Mouse (Mus musculus): ENCODE results near the gene Tmem229b.
"Not testable (repeated sequence)": the region's sequence is repeated elsewhere in the genome, so short reads cannot be mapped to it uniquely, and the experiment has no call there.

Tmem229b gene

GRCm38 (mm10) chr12:79006478-79007125 is 825 bp downstream of the Tmem229b start:
- peak in 1 of 2 experiments; percentile 52 for DNase-seq (ENCODE audit: low spot score in 2 of 2)

GRCm38 (mm10) chr12:79006076-79006475 is 1.4 kb downstream of the Tmem229b start:
- DNase-seq (ENCODE audit: low spot score in 2 of 2): no peak

GRCm38 (mm10) chr12:79005456-79005855 is 2.0 kb downstream of the Tmem229b start:
- DNase-seq (ENCODE audit: low spot score in 2 of 2): no peak

- no peak for DNase-seq (ENCODE audit: low spot score in 2 of 2)
Observed at GRCm38 (mm10) chr12:79002978-79003377, 4.4 kb downstream of the Tmem229b start.

GRCm38 (mm10) chr12:79002406-79002805 is 5.0 kb downstream of the Tmem229b start:
- no peak for DNase-seq (ENCODE audit: low spot score in 2 of 2)

GRCm38 (mm10) chr12:78996711-78997110 is 10.7 kb downstream of the Tmem229b start:
- DNase-seq (ENCODE audit: low spot score in 2 of 2): no peak

GRCm38 (mm10) chr12:78996271-78996670 is 11.2 kb downstream of the Tmem229b start:
- no peak for DNase-seq (ENCODE audit: low spot score in 2 of 2)

GRCm38 (mm10) chr12:78987581-78988081 is 19.8 kb downstream of the Tmem229b start:
- no peak for DNase-seq (ENCODE audit: low spot score in 2 of 2)

- DNase-seq (ENCODE audit: low spot score in 2 of 2): peak in 1 of 2 experiments; percentile 47
Observed at GRCm38 (mm10) chr12:78984035-78984432, 23.4 kb downstream of the Tmem229b start.

GRCm38 (mm10) chr12:78983296-78984034 is 24.0 kb downstream of the Tmem229b start:
- DNase-seq (ENCODE audit: low spot score in 2 of 2): no peak

- DNase-seq (ENCODE audit: low spot score in 2 of 2): no peak
Observed at GRCm38 (mm10) chr12:78981938-78982825, 25.2 kb downstream of the Tmem229b start.

- no peak for DNase-seq (ENCODE audit: low spot score in 2 of 2)
Observed at GRCm38 (mm10) chr12:78981131-78981530, 26.3 kb downstream of the Tmem229b start.

GRCm38 (mm10) chr12:78980683-78981091 is 26.7 kb downstream of the Tmem229b start:
- DNase-seq (ENCODE audit: low spot score in 2 of 2): peak; percentile 20 to 23

- no peak for DNase-seq (ENCODE audit: low spot score in 2 of 2)
Observed at GRCm38 (mm10) chr12:78977552-78977951, 29.9 kb downstream of the Tmem229b start.

GRCm38 (mm10) chr12:78977078-78977477 is 30.3 kb downstream of the Tmem229b start:
- no peak for DNase-seq (ENCODE audit: low spot score in 2 of 2)

GRCm38 (mm10) chr12:78975836-78976235 is 31.6 kb downstream of the Tmem229b start:
- no peak for DNase-seq (ENCODE audit: low spot score in 2 of 2)

- no peak for DNase-seq (ENCODE audit: low spot score in 2 of 2)
Observed at GRCm38 (mm10) chr12:78974767-78975166, 32.7 kb downstream of the Tmem229b start.

- no peak for DNase-seq (ENCODE audit: low spot score in 2 of 2)
Observed at GRCm38 (mm10) chr12:78973779-78974178, 33.6 kb downstream of the Tmem229b start.

- no peak for DNase-seq (ENCODE audit: low spot score in 2 of 2)
Observed at GRCm38 (mm10) chr12:78971649-78972048, 35.8 kb downstream of the Tmem229b start.

GRCm38 (mm10) chr12:78970725-78971124 is 36.7 kb downstream of the Tmem229b start:
- no peak for DNase-seq (ENCODE audit: low spot score in 2 of 2)

- not testable (repeated sequence) for DNase-seq (ENCODE audit: low spot score in 2 of 2)
Observed at GRCm38 (mm10) chr12:78964496-78964895, 42.9 kb downstream of the Tmem229b start.

GRCm38 (mm10) chr12:78956405-78956804 is 51.0 kb downstream of the Tmem229b start:
- no peak for DNase-seq (ENCODE audit: low spot score in 2 of 2)
